Mouse (Mus musculus): ENCODE results near the gene Pdgfb. TPM values are rescaled to one million over a fixed set of nuclear protein-coding genes. Genes with fewer than 3 reads are reported as not detected.

The Pdgfb gene
- polyA plus RNA-seq (2017; shearing (Covaris generic)), result 1 to 10 TPM in 1 of 2 experiments, under 1 TPM in 1; 0.78 to 1.7 TPM

DNA sequence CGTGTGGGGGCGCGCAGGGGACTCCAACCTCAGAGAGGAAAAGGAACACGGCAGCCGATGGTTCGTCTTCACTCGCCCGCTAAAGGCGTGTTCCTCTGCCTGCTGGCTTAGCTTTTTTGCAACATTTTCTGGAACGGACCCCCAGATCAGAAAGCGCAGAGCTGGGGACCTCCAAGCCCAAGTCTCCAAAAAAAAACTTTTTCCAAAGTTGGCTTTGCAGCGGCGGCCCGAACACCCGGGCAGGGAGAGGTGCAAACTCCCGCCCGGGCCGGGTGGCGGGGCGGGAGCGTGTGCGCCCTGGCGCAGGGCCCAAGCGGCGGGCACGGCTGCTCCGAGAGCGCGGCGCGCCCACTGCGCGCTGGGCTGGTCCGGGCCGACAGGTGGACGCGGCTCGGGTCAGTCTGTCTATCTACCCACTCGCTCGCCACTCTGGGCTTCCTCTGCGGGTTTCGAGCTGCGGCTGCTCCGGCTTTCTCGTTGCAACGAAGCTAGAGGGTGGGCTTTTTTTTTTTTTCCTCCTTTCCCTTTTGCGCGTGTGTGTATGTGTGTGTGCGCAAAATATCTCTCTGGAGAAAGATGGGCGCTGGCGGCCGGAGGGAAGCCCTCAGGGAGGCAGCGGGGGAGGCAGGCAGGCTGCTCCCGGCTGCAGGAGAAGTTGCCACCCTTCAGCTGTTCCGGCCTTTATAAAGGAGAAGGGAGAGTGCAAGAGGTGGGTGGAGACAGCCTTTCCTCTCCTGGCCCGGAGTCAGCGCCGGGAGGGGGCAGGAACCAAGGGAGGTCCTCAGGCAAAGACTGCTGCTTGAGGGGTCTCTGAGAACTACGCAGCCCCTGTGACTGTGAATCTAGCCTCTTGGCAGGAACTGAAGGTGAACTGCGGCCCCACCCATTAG lies at the start of gene Pdgfb:
Gene Pdgfb (minus strand): TSS at position 657 of the 890 bp plus-strand sequence.

DNA sequence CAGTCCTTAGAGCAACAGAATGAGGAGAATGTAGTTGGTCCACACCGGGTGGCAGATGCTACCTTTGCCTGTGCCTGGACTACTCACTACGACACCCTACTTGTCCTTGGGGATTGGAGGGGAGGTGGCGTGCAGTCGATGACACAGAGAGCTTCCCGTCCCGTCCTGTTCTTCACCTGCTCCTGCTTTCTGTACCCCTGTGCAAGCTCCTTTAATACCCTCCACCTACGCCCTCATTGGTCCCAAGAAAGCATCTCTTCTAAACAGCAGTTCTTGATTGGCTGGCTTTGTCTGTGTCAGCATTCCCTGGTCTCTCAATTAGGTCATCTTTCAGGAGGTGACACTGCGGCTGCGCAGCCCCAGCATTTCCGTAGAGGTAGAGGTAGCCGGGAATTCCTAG lies 43.8 kb downstream of the Pdgfb start, which contains the start of gene Cbx7:
Gene Cbx7 (minus strand): TSS at position 180 of the 400 bp plus-strand sequence.

Other genes with a start within 250 kb of the Pdgfb start
- gene Dnal4, start 237.1 kb downstream of the Pdgfb start, polyA plus RNA-seq (2017; shearing (Covaris generic)), result 10 to 100 TPM; 10.8 to 15.2 TPM
- gene Nptxr, start 210.2 kb downstream of the Pdgfb start, polyA plus RNA-seq (2017; shearing (Covaris generic)), result under 1 TPM; 0.25 to 0.77 TPM
- not detected for gene Npcd, start 180.7 kb downstream of the Pdgfb start, polyA plus RNA-seq (2017; shearing (Covaris generic))
- gene Cbx6, start 180.3 kb downstream of the Pdgfb start, polyA plus RNA-seq (2017; shearing (Covaris generic)), result 10 to 100 TPM; 29.2 to 47.0 TPM
- gene Apobec3, start 123.3 kb downstream of the Pdgfb start, polyA plus RNA-seq (2017; shearing (Covaris generic)), result 100 to 1,000 TPM; 351 to 448 TPM
- 100 to 1,000 TPM; 154 to 175 TPM for gene Cbx7, start 43.9 kb downstream of the Pdgfb start, polyA plus RNA-seq (2017; shearing (Covaris generic))
- 1 to 10 TPM in 1 of 2 experiments, under 1 TPM in 1; 0.70 to 1.8 TPM for gene Syngr1, start 76.4 kb upstream of the Pdgfb start, polyA plus RNA-seq (2017; shearing (Covaris generic))
- 1,000 to 10,000 TPM; 1,312 to 1,444 TPM for gene Rpl3, start 76.9 kb upstream of the Pdgfb start, polyA plus RNA-seq (2017; shearing (Covaris generic))
- gene Tab1, start 118.2 kb upstream of the Pdgfb start, polyA plus RNA-seq (2017; shearing (Covaris generic)), result 10 to 100 TPM; 17.9 to 26.1 TPM
- under 1 TPM in 1 of 2 experiments, not detected in 1; 0.53 TPM for gene Mgat3, start 158.7 kb upstream of the Pdgfb start, polyA plus RNA-seq (2017; shearing (Covaris generic))
- gene Mief1, start 219.0 kb upstream of the Pdgfb start, polyA plus RNA-seq (2017; shearing (Covaris generic)), result 10 to 100 TPM; 22.4 to 34.6 TPM
- gene AC140267.1, start 220.9 kb upstream of the Pdgfb start, polyA plus RNA-seq (2017; shearing (Covaris generic)), result not detected
- gene Atf4, start 240.2 kb upstream of the Pdgfb start, polyA plus RNA-seq (2017; shearing (Covaris generic)), result 100 to 1,000 TPM; 105 to 125 TPM
- gene Rps19bp1, start 249.3 kb upstream of the Pdgfb start, polyA plus RNA-seq (2017; shearing (Covaris generic)), result 10 to 100 TPM; 35.3 to 35.5 TPM